Mouse (Mus musculus) bone marrow, adult 2 months (tissue): Measurements from ENCODE around the gene Ufd1. TPM values are rescaled to one million over a fixed set of nuclear protein-coding genes. Genes with fewer than 3 reads are reported as not detected.
A peak's percentile ranks its signal among the peaks of the same experiment; 100 is the strongest.

Source experiments
- H3K27ac ChIP-seq: fragments of 200-500 bp; 2 replicates; pipeline ENCODE4 v1.5.1; 2012; ENCODE audit warnings: low read depth, mild to moderate bottlenecking, control low read depth, inconsistent platforms, low read length; ENCODE audit not compliant: control insufficient read depth, poor library complexity, insufficient read depth
- H3K4me1 ChIP-seq: fragments of 200-500 bp; 2 replicates; pipeline ENCODE4 v1.6.1; 2011; ENCODE audit warnings: low read length; ENCODE audit not compliant: control insufficient read depth, insufficient read depth
- H3K4me3 ChIP-seq: fragments of 200-500 bp; replicated peaks from 2 replicates; pipeline ENCODE3; 2011; ENCODE audit warnings: mild to moderate bottlenecking, low read depth, low read length, control low read depth; ENCODE audit not compliant: control insufficient read depth
- CTCF ChIP-seq: fragments of 200-500 bp; IDR thresholded peaks from 2 replicates; pipeline ENCODE4 v1.5.1; 2011; ENCODE audit warnings: low read length, control low read depth; ENCODE audit not compliant: control insufficient read depth, insufficient read depth
- POLR2A ChIP-seq: fragments of 200-500 bp; IDR thresholded peaks from 2 replicates; pipeline ENCODE4 v1.6.1; 2011; ENCODE audit warnings: low read depth, mild to moderate bottlenecking, control low read depth, low read length, borderline replicate concordance; ENCODE audit not compliant: control insufficient read depth
- WGBS: fragments of 180-500 bp; shearing (Covaris S2); methylation state at CpG from one replicate; pipeline ENCODE4 v1.1.7; 2018; 5-methylcytosine and 5-hydroxymethylcytosine counted together
- polyA plus RNA-seq: library from polyadenylated mRNA; stranded (reverse); fragments of >200 nt; gene quantifications from 2 replicates; pipeline ENCODE4 v1.2.4, GENCODE M21; 2011; ENCODE audit warnings: low replicate concordance; ENCODE audit not compliant: missing spikeins, insufficient read depth, insufficient read length

The Ufd1 gene
- polyA plus RNA-seq, result 47.5 and 56.5 TPM in 2 replicates

DNA sequence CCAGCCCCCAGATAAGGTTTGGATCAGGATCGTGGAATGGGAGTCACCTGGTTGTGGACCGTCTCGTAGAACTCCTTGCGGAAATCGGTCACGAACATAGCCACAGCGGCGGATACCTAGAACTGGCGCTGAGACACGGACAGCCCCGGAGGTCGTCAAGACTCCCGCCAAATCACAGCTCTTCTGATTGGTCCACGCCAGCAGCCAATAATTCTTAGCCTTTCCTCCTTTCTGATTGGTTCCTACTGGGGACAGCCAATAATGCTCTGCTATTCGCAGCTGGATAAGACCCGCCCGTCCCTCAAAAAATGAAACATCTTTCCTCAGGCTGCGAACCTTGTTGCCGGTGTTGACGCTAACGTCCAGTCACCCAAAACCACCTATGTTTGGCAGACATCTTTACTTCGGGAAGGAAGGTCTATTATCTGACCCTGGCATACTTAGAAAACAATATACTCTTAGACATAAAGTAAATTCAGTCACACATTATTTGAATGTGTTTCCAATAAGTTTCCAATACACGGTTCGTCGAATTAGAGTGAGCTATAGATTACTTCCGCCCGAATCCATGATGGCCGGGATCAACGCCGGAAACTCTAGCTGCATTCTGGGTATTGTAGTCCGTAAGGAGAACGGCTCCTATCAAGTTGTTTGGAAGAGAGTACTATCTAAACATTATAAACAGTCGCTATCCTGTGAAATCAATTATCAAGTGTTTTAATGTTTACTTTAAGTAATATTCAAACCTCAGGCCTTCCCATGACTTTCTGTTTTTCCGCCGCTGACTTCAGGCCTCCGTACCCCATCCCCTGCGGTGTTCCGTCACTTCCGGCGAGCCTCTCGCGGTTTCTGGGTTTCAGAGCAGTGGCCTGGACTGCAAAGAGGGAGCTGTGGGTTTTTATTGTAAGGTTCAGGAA lies at the start of gene Ufd1, which contains the start of gene Cdc45:
Gene Ufd1, plus strand, starts transcription at position 312 of the 917 bp plus-strand sequence.
Gene Cdc45, minus strand, starts transcription at position 520 of the 917 bp plus-strand sequence.
- Histone ChIP-seq H3K4me3 (peak within 1 kb of the TSS; percentile 90), H3K27ac (peak within 1 kb of the TSS; percentile 64), H3K4me1 (peaks cover 2% of the 10 kb centered on the region; the same call in 1 of the 2 replicates)
- TF ChIP-seq CTCF (no peak), POLR2A (peak; percentile 86)
- WGBS, result under 1% methylated on average over 42 of the region's 42 CpGs

DNA sequence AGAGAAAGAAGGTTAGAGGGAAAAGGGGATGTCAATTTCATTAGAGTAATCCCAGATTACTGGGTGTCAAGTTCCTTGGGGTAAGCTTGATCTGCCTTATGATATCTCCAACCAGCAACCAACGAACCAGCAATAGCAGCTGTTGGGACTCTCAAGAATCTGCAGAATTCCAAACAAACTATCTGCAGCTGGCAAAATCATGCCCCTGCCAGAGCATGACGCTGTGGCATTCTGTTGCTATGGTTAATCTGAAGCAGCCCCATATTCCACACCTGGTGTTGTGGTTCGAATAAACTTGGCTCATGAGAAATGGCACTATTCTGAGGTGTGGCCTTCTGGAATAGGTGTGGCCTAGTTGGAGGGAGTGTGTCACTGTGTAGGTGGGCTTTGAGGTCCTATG lies 48.6 kb upstream of the Ufd1 start:
- WGBS, result 79% methylated on average over 3 of the region's 3 CpGs
- no peaks in the 10 kb centered on the region for H3K4me1 ChIP-seq
- no peak overlapping the region for H3K4me3 ChIP-seq
- no peak overlapping the region for H3K27ac ChIP-seq
- TF ChIP-seq POLR2A, result no peak

DNA sequence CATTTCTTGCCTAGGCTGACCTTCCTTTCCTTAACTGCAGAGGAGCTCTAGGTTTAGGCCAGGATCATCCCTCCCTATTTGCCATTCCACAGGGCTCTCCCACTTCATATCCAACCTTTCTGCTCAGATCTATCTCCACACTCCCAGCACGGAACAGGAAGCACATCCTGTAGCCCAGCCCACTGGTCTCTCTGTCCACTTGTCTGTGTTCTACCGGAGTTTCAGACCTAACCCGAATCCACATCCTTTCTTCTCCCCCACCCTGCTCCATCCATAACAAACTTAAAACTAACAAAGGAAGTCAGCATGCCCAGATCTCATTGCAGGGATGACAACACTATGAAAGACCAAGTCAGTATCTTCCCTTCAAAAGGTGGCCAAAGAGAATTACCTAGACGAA lies 45.2 kb upstream of the Ufd1 start:
- Histone ChIP-seq H3K4me3 (no peak overlapping the region), H3K27ac (no peak overlapping the region), H3K4me1 (no peaks in the 10 kb centered on the region)
- 61% methylated on average over 4 of the region's 4 CpGs for WGBS
- TF ChIP-seq CTCF (no peak), POLR2A (no peak)

DNA sequence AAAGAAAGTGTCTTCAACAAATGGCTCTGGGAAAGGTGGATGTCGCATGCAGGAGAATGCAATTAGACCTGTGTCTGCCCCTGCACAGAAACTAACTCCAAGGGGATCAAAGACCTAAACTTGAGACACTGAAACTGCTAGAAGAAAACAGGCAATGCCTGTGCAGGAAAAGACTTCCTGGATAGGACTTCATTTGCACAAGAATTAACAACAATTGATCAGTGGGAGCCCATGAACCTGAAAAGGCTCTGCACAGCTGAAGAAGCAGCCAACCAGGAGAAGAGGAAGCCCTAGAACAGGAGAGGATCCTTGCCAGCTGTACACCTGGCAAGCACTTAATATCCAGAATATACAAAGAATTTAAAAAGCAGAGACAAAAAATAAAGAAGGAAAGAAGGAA lies 42.1 kb upstream of the Ufd1 start:
- Histone ChIP-seq H3K4me1 (no peaks in the 10 kb centered on the region), H3K27ac (no peak overlapping the region), H3K4me3 (no peak overlapping the region)
- WGBS, result 94% methylated on average over 1 of the region's 1 CpGs
- TF ChIP-seq POLR2A, result no peak
- no peak for TF ChIP-seq CTCF

DNA sequence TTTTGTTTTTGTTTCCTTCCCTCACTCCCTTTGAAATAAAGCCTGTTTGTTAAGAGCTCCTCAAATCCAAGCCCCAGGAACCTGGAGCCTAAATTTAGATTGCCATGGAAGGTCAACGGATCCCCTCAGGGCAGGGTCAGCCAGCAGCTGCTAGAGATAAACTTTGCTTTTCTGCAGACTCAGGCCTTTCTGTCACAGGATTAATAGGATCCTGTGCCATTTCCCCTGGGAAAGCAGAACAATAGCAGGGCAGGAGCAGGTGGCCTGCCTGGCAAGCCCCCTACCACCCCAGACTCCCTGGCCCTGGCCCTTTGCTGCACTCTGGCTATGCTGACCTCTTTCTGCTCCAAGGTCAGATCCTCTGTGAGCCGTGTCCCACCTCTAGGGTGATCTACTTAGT lies 37.6 kb upstream of the Ufd1 start:
- Histone ChIP-seq H3K4me3 (no peak overlapping the region), H3K27ac (no peak overlapping the region), H3K4me1 (no peaks in the 10 kb centered on the region)
- TF ChIP-seq POLR2A, result no peak
- no peak for TF ChIP-seq CTCF
- 65% methylated on average over 2 of the region's 2 CpGs for WGBS

DNA sequence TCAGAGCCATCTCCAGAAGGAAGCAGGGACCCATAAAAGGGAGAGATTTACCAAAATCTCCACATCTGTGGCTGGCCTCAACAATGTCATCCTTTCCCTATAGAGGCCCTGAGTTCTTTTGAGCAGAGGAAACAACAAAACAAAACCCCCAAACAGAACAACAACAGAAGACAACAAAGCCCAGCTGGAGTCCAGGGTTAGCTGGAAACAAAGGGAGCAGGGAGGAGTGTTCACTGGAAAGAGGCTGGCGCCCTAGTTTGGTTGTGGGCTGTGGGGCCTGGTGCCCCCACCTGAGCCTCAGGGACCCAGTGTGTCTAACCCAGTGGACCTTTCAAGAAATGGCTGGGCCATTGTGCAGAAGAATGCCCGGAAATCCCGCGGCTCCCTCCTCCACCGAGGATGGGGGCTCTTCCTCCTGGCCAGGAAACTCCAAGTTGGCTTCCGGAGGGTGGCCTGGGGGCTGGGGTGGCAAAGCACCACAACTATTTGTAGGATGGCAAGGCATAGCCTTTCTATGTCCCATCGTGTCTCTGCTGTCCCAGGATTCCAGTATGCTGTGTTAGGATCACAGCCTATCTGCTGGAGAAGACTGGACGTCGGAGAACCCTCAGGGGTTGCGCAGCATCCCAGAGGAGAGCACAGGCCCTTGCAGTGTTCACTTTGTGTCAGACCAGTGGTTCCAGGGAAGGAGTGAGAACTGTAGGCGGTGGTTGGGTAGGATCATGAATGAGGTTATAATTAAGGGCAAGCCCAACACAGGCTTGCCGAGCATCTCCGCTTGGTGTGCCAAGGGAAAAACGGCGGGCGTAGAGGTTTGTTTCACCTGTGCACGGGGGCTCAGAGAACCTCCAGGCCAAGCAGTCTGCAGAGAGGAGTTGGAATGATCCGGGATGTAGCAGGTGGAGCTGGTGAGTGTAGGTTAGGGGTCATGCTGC lies 35.7 kb upstream of the Ufd1 start:
- Histone ChIP-seq H3K27ac (no peak overlapping the region), H3K4me3 (no peak overlapping the region), H3K4me1 (no peaks in the 10 kb centered on the region)
- no peak for TF ChIP-seq POLR2A
- no peak for TF ChIP-seq CTCF
- 54% methylated on average over 18 of the region's 18 CpGs for WGBS

DNA sequence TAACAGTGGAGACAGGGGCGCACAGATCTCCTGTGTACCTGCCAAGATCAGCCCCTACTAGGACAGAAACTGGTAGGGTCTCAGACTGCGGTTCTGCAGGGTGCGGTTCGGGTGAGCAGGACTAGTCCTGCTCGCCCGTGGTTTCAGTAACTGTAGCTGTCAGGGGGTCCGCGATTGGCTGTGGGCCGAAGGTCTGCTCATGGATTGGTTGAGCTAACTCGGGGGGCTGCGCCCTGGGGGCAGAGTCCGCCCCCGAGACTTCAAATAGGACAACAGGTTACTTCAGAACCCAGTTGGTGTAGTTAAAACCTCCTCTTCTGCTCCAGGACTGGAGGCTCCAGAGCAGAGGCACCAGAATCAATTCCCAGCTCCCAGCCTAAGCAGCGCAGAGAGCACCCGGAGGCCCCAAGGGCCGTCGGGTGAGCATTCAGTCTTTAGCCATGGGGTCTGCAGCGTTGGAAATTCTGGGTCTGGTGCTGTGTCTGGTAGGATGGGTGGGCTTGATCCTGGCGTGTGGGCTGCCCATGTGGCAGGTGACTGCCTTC lies 35.0 kb upstream of the Ufd1 start, which contains the start of gene Cldn5:
Gene Cldn5, plus strand, starts transcription at position 292 of the 545 bp plus-strand sequence.
- no peaks in the 10 kb centered on the region for H3K4me1 ChIP-seq
- WGBS, result 17% methylated on average over 19 of the region's 19 CpGs
- TF ChIP-seq CTCF (no peak), POLR2A (no peak)
- H3K4me3 ChIP-seq, result no peak within 1 kb of the TSS
- peak within 1 kb of the TSS; percentile 25; the same call in 1 of the 2 replicates for H3K27ac ChIP-seq
